Mouse (Mus musculus) B cell, adult 67 days (primary cell): ENCODE data around the gene Zfp239. TPM values are rescaled to one million over a fixed set of nuclear protein-coding genes. Genes with fewer than 3 reads are reported as not detected.

Experiments used
- total RNA-seq, 2 experiments: library from RNA; stranded (reverse); gene quantifications; 4 replicates each; pipeline ENCODE4 v1.2.4; 2023

The Zfp239 gene
- total RNA-seq, result 1 to 10 TPM; 3.6 to 4.5 TPM

DNA sequence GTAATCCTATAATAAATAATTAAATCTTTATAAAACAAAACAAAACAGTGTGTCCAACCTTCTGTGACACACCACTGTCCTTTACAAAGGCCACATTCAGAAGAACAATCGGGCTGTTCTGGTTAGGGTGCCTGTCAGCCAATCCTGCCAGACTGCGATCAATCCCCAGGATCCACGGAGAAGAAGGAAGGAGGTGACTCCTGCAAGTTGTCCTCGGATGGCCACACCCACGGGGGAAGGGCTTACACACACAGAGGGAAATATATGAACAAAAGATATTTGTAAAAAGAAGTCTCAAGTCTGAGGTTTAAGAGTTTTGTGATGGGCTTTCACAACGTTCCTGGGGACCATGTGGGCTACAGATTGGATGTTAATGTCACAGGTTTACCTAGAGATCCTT is at the start of gene Zfp239:
Gene Zfp239, plus strand, starts transcription at position 253 of the 400 bp plus-strand sequence.

GRCm38 (mm10) chr6:117840686-117841510 is 21.0 kb upstream of the Zfp239 start, which contains the start of gene Zfp637:
Gene Zfp637 (plus strand): TSS chr6:117841180.

GRCm38 (mm10) chr6:117900126-117901080 is 38.5 kb downstream of the Zfp239 start, which contains the start of gene Hnrnpf:
Gene Hnrnpf (plus strand): TSS chr6:117900324.

Other genes with a start within 250 kb of the Zfp239 start
- 10 to 100 TPM; 16.3 to 19.0 TPM for gene Zfp637, start 20.9 kb upstream of the Zfp239 start, total RNA-seq
- gene Hnrnpf, start 38.2 kb downstream of the Zfp239 start, total RNA-seq, result 100 to 1,000 TPM; 671 to 759 TPM
- gene Fxyd4, start 75.6 kb downstream of the Zfp239 start, total RNA-seq, result under 1 TPM in 1 of 2 experiments, not detected in 1; 0.96 TPM
- gene Rasgef1a, start 149.3 kb downstream of the Zfp239 start, total RNA-seq, result under 1 TPM; 0.30 to 0.49 TPM